Mouse (Mus musculus): ENCODE data around the gene Gm26920. TPM values are rescaled to one million over a fixed set of nuclear protein-coding genes. Genes with fewer than 3 reads are reported as not detected.

The Gm26920 gene
- total RNA-seq, 2 experiments from 2014 or later: 0.79 TPM; not detected in 1

GRCm38 (mm10) chr7:30064622-30065021 is 25.6 kb downstream of the Gm26920 start:
- no peak for ATAC-seq (replicated peaks; ENCODE audit: low FRiP score, low TSS enrichment, poor library complexity, severe bottlenecking)

GRCm38 (mm10) chr7:30062478-30062877 is 27.7 kb downstream of the Gm26920 start:
- ATAC-seq (replicated peaks; ENCODE audit: low FRiP score, low TSS enrichment, poor library complexity, severe bottlenecking): 0 out of 2 replicates have a peak, but pooled peaks have one; percentile 61

GRCm38 (mm10) chr7:30060341-30060740 is 29.9 kb downstream of the Gm26920 start:
- ATAC-seq (replicated peaks; ENCODE audit: low FRiP score, low TSS enrichment, poor library complexity, severe bottlenecking): no peak

- no peak for ATAC-seq (replicated peaks; ENCODE audit: low FRiP score, low TSS enrichment, poor library complexity, severe bottlenecking)
Measured at GRCm38 (mm10) chr7:30053591-30053990, 36.6 kb downstream of the Gm26920 start.

- ATAC-seq (replicated peaks; ENCODE audit: low FRiP score, low TSS enrichment, poor library complexity, severe bottlenecking): peak; percentile 99
Measured at GRCm38 (mm10) chr7:30050882-30051548, 39.2 kb downstream of the Gm26920 start, which contains the start of gene Zfp14. TSS of gene Zfp14 (minus strand) at chr7:30051380.

- ATAC-seq (replicated peaks; ENCODE audit: low FRiP score, low TSS enrichment, poor library complexity, severe bottlenecking): no peak
Measured at GRCm38 (mm10) chr7:30048126-30048525, 42.1 kb downstream of the Gm26920 start.

- ATAC-seq (replicated peaks; ENCODE audit: low FRiP score, low TSS enrichment, poor library complexity, severe bottlenecking): no peak
Measured at GRCm38 (mm10) chr7:30044354-30044753, 45.9 kb downstream of the Gm26920 start.

- ATAC-seq (replicated peaks; ENCODE audit: low FRiP score, low TSS enrichment, poor library complexity, severe bottlenecking): no peak
Measured at GRCm38 (mm10) chr7:30034331-30034730, 55.9 kb downstream of the Gm26920 start.

GRCm38 (mm10) chr7:30031379-30031778 is 58.8 kb downstream of the Gm26920 start:
- no peak for ATAC-seq (replicated peaks; ENCODE audit: low FRiP score, low TSS enrichment, poor library complexity, severe bottlenecking)

- ATAC-seq (replicated peaks; ENCODE audit: low FRiP score, low TSS enrichment, poor library complexity, severe bottlenecking): no peak
Measured at GRCm38 (mm10) chr7:30030677-30031076, 59.5 kb downstream of the Gm26920 start.

GRCm38 (mm10) chr7:30028572-30028971 is 61.6 kb downstream of the Gm26920 start:
- no peak for ATAC-seq (replicated peaks; ENCODE audit: low FRiP score, low TSS enrichment, poor library complexity, severe bottlenecking)

GRCm38 (mm10) chr7:30027331-30027730 is 62.9 kb downstream of the Gm26920 start:
- ATAC-seq (replicated peaks; ENCODE audit: low FRiP score, low TSS enrichment, poor library complexity, severe bottlenecking): no peak

GRCm38 (mm10) chr7:30025358-30025757 is 64.9 kb downstream of the Gm26920 start:
- no peak for ATAC-seq (replicated peaks; ENCODE audit: low FRiP score, low TSS enrichment, poor library complexity, severe bottlenecking)

- ATAC-seq (replicated peaks; ENCODE audit: low FRiP score, low TSS enrichment, poor library complexity, severe bottlenecking): peak; percentile 66; the same call in 1 of the 2 replicates
Measured at GRCm38 (mm10) chr7:30023800-30024199, 66.4 kb downstream of the Gm26920 start.

GRCm38 (mm10) chr7:30023324-30023723 is 66.9 kb downstream of the Gm26920 start:
- no peak for ATAC-seq (replicated peaks; ENCODE audit: low FRiP score, low TSS enrichment, poor library complexity, severe bottlenecking)

GRCm38 (mm10) chr7:30019543-30019942 is 70.7 kb downstream of the Gm26920 start:
- no peak for ATAC-seq (replicated peaks; ENCODE audit: low FRiP score, low TSS enrichment, poor library complexity, severe bottlenecking)

- no peak for ATAC-seq (replicated peaks; ENCODE audit: low FRiP score, low TSS enrichment, poor library complexity, severe bottlenecking)
Measured at GRCm38 (mm10) chr7:30017226-30017625, 73.0 kb downstream of the Gm26920 start.

- ATAC-seq (replicated peaks; ENCODE audit: low FRiP score, low TSS enrichment, poor library complexity, severe bottlenecking): peak; percentile 79
Measured at GRCm38 (mm10) chr7:30012956-30013363, 77.2 kb downstream of the Gm26920 start.

- ATAC-seq (replicated peaks; ENCODE audit: low FRiP score, low TSS enrichment, poor library complexity, severe bottlenecking): no peak
Measured at GRCm38 (mm10) chr7:30010551-30011195, 79.5 kb downstream of the Gm26920 start.

GRCm38 (mm10) chr7:30009321-30010085 is 80.7 kb downstream of the Gm26920 start:
- no peak for ATAC-seq (replicated peaks; ENCODE audit: low FRiP score, low TSS enrichment, poor library complexity, severe bottlenecking)
